Mouse (Mus musculus) kidney, adult 2 months (tissue): Measurements from ENCODE around the gene Aen.

Source experiments
- CTCF ChIP-seq: fragments of 200-500 bp; conservative IDR thresholded peaks from 2 replicates; pipeline ENCODE4 v1.5.1; 2011; ENCODE audit warnings: low read depth, mild to moderate bottlenecking, control low read depth, low read length, moderate library complexity, mixed read lengths; ENCODE audit not compliant: insufficient read depth, insufficient read length
- POLR2A ChIP-seq: fragments of 200-500 bp; IDR thresholded peaks from one replicate; pipeline ENCODE4 v1.6.1; 2011; ENCODE audit warnings: low read depth, low read length, control low read depth

GRCm38 (mm10) chr7:78913649-78914544, 18.2 kb downstream of the Aen start:
- TF ChIP-seq CTCF = no peak
- TF ChIP-seq POLR2A = no peak
